Mouse (Mus musculus) heart, postnatal 4 days (tissue): ENCODE results near the gene Gm16513. TPM values are rescaled to one million over a fixed set of nuclear protein-coding genes. Genes with fewer than 3 reads are reported as not detected.
"Not testable (repeated sequence)": the region's sequence is repeated elsewhere in the genome, so short reads cannot be mapped to it uniquely, and the experiment has no call there.

ENCODE experiments used
- DNase-seq: peaks from one replicate; pipeline ENCODE4 v3.0.0; 2021
- total RNA-seq, 2 experiments: library from RNA; stranded (reverse); gene quantifications; 2 replicates each; pipeline ENCODE4 v1.2.3; 2021

Gm16513 gene
- total RNA-seq: not detected

DNA sequence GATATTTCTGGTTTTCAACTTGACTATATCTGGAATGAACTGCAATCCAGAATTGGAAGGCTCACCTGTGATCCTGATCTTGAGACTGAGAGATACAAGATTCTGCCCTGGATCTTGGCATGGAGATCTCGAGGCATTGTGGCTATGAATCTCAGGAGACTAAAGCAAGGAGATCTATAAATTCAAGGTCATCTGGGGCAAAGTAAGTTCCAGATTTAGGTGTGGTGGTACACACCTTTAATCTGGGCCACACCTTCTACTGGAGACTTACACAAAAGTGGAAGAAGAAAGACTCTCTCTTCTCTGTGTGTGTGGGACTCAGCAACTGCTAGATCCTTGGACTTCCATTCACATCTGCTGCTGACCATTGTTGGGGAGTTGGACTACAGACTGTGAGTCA lies at the start of gene Gm16513:
TSS of gene Gm16513 (plus strand) at position 301 of the 400 bp plus-strand sequence.
- DNase-seq: not testable (repeated sequence)

Other genes starting within 250 kb of the Gm16513 start
- not detected for gene Gm6367, start 194.0 kb upstream of the Gm16513 start, total RNA-seq
- gene Gm7942, start 75.7 kb upstream of the Gm16513 start, total RNA-seq: not detected
- gene Gm10424, start 90.1 kb downstream of the Gm16513 start, total RNA-seq: not detected
- gene Gm3259, start 123.3 kb downstream of the Gm16513 start, total RNA-seq: not detected